Mouse (Mus musculus): ENCODE measurements around the gene Fkrp.

DNA sequence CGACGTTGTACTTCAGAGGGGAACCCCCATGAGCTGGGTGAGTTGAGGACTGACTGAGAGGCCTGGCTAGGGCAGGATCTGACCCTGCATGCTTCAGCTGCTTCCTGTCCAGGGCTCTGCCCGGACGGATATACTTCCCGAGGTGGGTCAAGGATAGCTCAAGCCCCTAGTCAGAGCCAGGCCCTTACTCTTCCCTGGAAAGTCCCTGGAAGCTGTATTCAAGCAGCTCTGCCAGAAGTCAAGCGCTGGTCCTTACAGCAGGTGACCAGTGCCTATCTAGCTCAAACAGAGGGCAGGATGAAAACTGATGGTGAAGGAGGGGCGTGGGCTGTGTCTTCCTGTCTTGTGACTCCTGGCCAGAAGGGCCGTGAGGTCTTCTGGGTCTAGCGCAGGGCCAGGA is 13.9 kb upstream of the Fkrp start:
- no peak for TF ChIP-seq GATA1 (IDR thresholded peaks at IDR 0.05; ENCODE audit: borderline replicate concordance, low read length)
- TF ChIP-seq FLI1 (IDR thresholded peaks at IDR 0.05; ENCODE audit: low read length), result no peak
